ENCODE assay signal across 14 mouse cellular contexts in genomic region chrX:138960713-138961112, GRCm38 (mm10). TPM values are rescaled to one million over a fixed set of nuclear protein-coding genes. Genes with fewer than 3 reads are reported as not detected.
DNase-seq lines count a peak whose midpoint lies in the region; ATAC-seq and TF ChIP-seq lines count a peak whose summit lies in the region.
"Had no signal": no experiment of that assay in that cellular context is flagged by ENCODE, and none has a peak within 500 bp of the region (broad histone marks: within the 10 kb centered on the region; RNA-seq: fewer than 3 reads in every experiment).

No protein-coding gene starts in this region.

- H3K27me3 ChIP-seq in liver, embryonic 12.5 days (replicated peaks): no peaks in the 10 kb centered on the region
- H3K27me3 ChIP-seq in embryonic facial prominence, embryonic 14.5 days (replicated peaks; ENCODE audit: control insufficient read depth, insufficient read depth, low read length): no peaks in the 10 kb centered on the region; the same call in 1 of the 2 replicates
- H3K27me3 ChIP-seq: CH12.LX; embryonic facial prominence, embryonic 15.5 days; neural tube, embryonic 12.5 days had no signal

- no peaks in the 10 kb centered on the region for H3K4me1 ChIP-seq in liver, embryonic 12.5 days
- no peaks in the 10 kb centered on the region for H3K4me1 ChIP-seq in embryonic facial prominence, embryonic 14.5 days (ENCODE audit: control insufficient read depth, insufficient read depth, low read length)
- H3K4me1 ChIP-seq: embryonic facial prominence, embryonic 15.5 days; heart, embryonic 10.5 days; neural tube, embryonic 12.5 days had no signal

- H3K9ac ChIP-seq in liver, embryonic 12.5 days: no peak overlapping the region
- no peak overlapping the region for H3K9ac ChIP-seq in embryonic facial prominence, embryonic 14.5 days (ENCODE audit: low read depth, low read length)
- H3K9ac ChIP-seq: embryonic facial prominence, embryonic 15.5 days; forebrain, postnatal 0 days; neural tube, embryonic 12.5 days had no signal

- no peaks in the 10 kb centered on the region for H3K36me3 ChIP-seq in liver, embryonic 12.5 days
- no peaks in the 10 kb centered on the region for H3K36me3 ChIP-seq in embryonic facial prominence, embryonic 14.5 days (ENCODE audit: control insufficient read depth, insufficient read depth, low read length)
- H3K36me3 ChIP-seq: embryonic facial prominence, embryonic 15.5 days; heart, embryonic 10.5 days; neural tube, embryonic 12.5 days had no signal

- H3K4me2 ChIP-seq in liver, embryonic 12.5 days: no peak overlapping the region
- H3K4me2 ChIP-seq in embryonic facial prominence, embryonic 14.5 days (ENCODE audit: low read depth, low read length): no peak overlapping the region
- H3K4me2 ChIP-seq: embryonic facial prominence, embryonic 15.5 days; neural tube, embryonic 12.5 days had no signal

- no peak for TF ChIP-seq CTCF in gastrocnemius, adult 2 months (IDR thresholded peaks at IDR 0.05)

- peak; percentile 19 for DNase-seq in gastrocnemius, postnatal 10 days
- no peak for DNase-seq in gastrocnemius, adult 2 months
- DNase-seq in liver (peak; percentile 24), adipocyte (ENCODE audit: low spot score) (peak; percentile 3)
- peak; percentile 59 for DNase-seq in embryonic facial prominence, embryonic 14.5 days (ENCODE audit: low spot score)
- DNase-seq in urinary bladder, postnatal 10 days (ENCODE audit: low spot score): no peak
- no peak for DNase-seq in urinary bladder, adult 18-20 months (ENCODE audit: low spot score in 2 of 2)
- DNase-seq: forebrain, postnatal 0 days had no signal

- no peak for ATAC-seq in liver, embryonic 12.5 days
- no peak for ATAC-seq in embryonic facial prominence, embryonic 14.5 days (ENCODE audit: low read depth)
- ATAC-seq: forebrain, postnatal 0 days had no signal

- no peak overlapping the region for H3K4me3 ChIP-seq in gastrocnemius, adult 2 months
- H3K4me3 ChIP-seq in liver, embryonic 12.5 days: no peak overlapping the region
- no peak overlapping the region for H3K4me3 ChIP-seq in embryonic facial prominence, embryonic 14.5 days (ENCODE audit: low read depth, low read length)
- H3K4me3 ChIP-seq: embryonic facial prominence, embryonic 15.5 days; heart, embryonic 10.5 days; neural tube, embryonic 12.5 days had no signal

- H3K9me3 ChIP-seq in liver, embryonic 12.5 days (replicated peaks): no peaks in the 10 kb centered on the region
- no peaks in the 10 kb centered on the region for H3K9me3 ChIP-seq in embryonic facial prominence, embryonic 14.5 days (ENCODE audit: control insufficient read depth, low read length)
- H3K9me3 ChIP-seq: embryonic facial prominence, embryonic 15.5 days; heart, embryonic 10.5 days; neural tube, embryonic 12.5 days had no signal

- 47% methylated on average over 3 of the region's 3 CpGs for WGBS in liver, embryonic 12.5 days (ENCODE audit: insufficient replicate concordance)
- WGBS in embryonic facial prominence, embryonic 14.5 days: 39% methylated on average over 3 of the region's 3 CpGs

- no peak overlapping the region for H3K27ac ChIP-seq in gastrocnemius, adult 2 months
- H3K27ac ChIP-seq in liver, embryonic 12.5 days: no peak overlapping the region
- no peak overlapping the region for H3K27ac ChIP-seq in embryonic facial prominence, embryonic 14.5 days (replicated peaks; ENCODE audit: low read depth, low read length)
- H3K27ac ChIP-seq: embryonic facial prominence, embryonic 15.5 days; heart, embryonic 10.5 days; neural tube, embryonic 12.5 days had no signal

- intact Hi-C loops in gastrocnemius, adult 2 months (cut with DNase I): no loop called here

RNA-seq across cellular contexts. Expression of gene Nrk, which starts 46.5 kb away (rescaled TPM):
- total RNA-seq in gastrocnemius, postnatal 10 days (2021): 10 to 100 TPM; 72.1 to 72.9 TPM
- under 1 TPM; 0.13 to 0.59 TPM for total RNA-seq in gastrocnemius, adult 2 months (2021)
- polyA plus RNA-seq in liver, embryonic 12.5 days (2016; fragmentation: Nextera tagmentation; extraction: Ambion mirVana): 9.5 and 10.8 TPM in 2 replicates
- polyA plus RNA-seq in embryonic facial prominence, embryonic 14.5 days (2014; fragmentation: Nextera tagmentation; extraction: Ambion mirVana): 101 and 104 TPM in 2 replicates
- total RNA-seq: CH12.LX had no signal
- polyA plus RNA-seq: large intestine, adult 2 months had no signal

Comparison
In these comparisons a context has a peak if more than half of its experiments do, and no peak if none do; other contexts are left out.
1. DNase-seq: peak in gastrocnemius, postnatal 10 days (single experiment), liver (single experiment), adipocyte (single experiment) and embryonic facial prominence, embryonic 14.5 days (single experiment); none in gastrocnemius, adult 2 months (single experiment), urinary bladder, postnatal 10 days (single experiment) and urinary bladder, adult 18-20 months (0 of 2).
2. RNA of gene Nrk, which starts 46.5 kb away (total RNA-seq): 72.1 to 72.9 TPM in gastrocnemius, postnatal 10 days; 0.13 to 0.59 TPM in gastrocnemius, adult 2 months; every median in the first group is over 10 times any median in the second.